Mouse (Mus musculus) ES-CJ7 (cell line): Measurements from ENCODE around the gene Fev.
A peak's percentile ranks its signal among the peaks of the same experiment; 100 is the strongest.

ENCODE experiments used
- DNase-seq: peaks from one replicate; pipeline ENCODE4 v3.0.0; 2011; ENCODE audit warnings: low read depth, low spot score

The Fev gene

DNA sequence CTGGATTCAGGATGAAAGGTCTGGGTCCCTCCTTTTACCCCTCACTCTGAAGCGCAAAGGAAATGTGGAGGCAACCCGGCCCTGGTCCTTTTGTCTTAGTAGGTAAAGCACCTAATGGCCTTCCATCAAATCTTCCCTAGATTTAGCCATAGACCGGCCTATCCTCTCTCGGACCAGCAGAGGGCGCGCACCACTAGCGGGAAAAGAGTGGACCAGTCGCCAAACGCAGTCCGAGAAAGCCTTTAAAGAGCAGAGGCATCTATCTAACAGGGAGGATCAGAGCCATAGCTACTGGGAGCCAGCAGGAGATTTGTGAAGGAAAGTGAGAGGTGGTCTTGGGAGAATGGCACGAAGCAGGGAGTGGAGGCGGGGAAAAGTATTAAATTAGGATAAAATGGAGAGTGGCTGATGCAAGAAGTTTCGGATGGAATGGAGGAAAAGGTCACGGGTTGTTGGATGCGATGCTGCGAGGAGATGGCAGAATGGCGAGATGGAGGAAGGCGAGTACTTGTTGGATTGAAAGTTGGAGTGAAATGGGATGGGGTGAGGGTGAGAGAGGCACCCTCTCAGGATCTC lies 4.3 kb downstream of the Fev start:
- peak; percentile 92 for DNase-seq

DNA sequence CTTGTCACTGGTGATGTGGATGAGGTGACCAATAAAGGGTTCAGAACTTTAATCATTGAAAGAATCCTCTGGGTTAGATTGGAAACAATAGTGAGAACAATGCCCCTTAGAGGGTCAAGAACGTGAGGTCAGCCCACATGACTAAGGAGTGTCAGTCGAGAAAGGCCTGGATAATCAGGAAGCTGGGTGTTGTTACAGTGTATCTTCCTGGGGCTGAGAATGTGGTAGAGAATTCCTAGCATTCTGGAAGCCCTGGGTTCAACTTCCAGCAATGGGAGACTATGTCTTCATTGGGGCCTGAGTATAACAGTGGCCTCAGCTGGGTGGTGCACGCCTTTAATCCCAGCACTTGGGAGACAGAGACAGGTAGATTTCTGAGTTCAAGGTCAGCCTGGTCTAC lies 8.0 kb downstream of the Fev start:
- DNase-seq, result no peak

DNA sequence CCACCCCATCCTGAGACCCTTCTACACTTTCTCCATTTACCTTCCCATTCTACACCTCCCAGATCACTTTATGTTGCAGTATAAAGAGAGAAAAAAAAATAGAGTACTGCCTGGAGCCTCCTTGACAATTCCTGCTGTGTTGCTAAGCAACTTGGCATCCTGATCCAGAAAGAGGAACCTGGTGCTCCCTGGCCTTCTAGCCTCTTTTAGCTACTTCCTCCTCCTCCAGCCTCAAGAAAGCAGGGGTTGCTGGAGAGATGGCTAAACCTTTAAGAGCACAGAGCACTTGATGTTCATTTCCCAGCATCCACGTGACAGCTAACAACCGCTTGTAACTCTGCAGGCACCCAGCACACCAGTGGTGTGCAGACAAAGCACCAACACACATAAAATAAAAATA lies 13.0 kb downstream of the Fev start:
- DNase-seq, result no peak

DNA sequence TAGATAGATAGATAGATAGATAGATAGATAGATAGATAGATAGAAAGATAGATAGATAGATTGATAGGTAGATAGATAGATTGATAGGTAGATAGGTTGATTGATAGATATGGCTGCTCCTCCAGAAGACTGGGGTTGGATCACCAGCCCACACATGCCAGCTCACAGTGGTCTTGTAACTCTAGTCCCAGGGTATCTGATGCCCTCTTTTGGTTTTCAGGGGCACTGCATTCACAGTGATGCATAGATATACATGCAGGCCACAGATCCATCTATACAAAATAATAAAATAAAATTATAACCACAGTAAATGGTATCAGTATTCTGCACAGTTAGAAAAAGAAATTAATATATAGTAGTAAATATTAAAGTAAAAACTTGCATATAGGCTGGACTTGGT lies 23.4 kb downstream of the Fev start:
- DNase-seq, result peak; percentile 69

DNA sequence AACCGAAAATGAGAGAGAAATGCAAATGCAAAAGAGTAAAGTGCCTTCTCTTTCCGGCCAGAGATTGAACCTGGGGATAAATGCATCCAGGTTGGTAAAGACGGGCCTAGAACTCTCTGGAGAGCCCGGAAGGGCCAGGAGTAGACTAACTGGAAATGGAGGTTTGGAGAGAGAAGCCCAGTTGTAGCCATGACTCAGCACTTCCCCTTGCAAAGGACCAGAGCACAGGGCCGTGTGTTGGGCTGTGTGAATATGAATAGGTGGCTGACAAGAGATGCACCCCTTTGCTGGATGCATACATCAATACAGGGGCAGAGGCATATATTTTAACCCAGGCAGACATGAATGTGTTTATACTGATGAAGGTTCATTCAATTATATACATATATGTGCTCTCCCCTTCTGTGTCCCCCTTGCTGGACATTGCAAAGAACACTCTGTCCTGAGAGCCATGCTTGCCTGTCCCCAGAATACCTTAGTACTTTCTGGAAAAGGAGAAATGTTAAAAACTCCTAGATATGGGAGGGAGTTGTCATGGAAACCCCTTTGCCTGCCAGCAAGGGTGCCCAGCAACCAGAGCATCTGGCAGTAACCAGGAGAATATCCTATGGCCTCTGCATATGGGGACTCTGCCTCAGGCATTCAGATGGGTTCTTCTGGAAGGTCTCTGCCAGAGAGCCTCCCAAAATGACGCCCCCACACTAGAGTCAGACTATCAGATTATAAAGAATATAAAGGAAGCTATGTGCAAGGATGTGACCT lies 25.8 kb downstream of the Fev start:
- DNase-seq, result no peak

DNA sequence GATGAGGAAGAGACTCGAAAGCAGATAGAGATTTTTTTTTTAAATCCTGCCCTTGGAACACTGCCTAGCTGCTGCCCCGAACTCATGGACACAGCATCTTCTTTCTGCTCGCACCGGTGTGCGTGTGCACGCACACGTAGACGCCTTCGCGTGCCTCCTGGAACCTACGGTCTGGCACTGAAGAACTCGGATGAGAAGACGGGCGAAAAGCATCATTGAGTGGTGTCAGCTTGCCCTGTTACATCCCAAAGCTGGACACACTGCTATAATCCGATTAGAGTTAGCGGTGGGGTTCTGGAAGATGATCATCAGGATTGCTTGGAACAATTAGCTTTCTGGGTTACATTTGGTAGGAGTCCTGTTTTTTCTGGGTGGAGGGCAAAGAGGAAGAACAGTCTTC lies 26.4 kb downstream of the Fev start:
- DNase-seq, result no peak

DNA sequence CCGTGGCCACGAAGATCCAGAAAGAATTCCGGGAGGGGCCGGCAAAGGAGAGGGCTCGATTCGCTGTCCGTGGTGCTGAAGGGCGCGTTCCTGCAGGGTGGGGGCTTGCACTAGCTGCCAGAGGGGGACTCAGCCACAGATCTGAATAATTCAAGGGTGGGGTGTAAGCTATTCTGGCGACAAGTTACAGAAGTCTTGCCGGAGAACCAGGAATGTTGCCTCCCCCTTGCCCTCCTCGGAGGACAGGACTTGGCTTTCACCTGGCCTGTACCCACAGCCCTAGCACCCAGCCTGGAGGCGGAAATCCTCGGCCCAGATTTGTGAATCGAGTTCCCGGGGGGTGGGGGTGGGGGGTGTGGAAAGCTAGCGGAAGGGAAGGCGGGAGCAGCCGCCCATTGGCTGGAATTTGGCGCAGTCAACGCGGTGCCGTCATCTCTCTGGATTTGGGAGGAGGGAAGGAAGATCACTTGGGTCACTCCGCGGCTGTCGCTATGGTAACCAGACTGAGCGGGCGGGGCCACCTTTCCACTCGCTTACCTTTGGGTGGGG lies 27.0 kb downstream of the Fev start:
- peak; percentile 99 for DNase-seq

DNA sequence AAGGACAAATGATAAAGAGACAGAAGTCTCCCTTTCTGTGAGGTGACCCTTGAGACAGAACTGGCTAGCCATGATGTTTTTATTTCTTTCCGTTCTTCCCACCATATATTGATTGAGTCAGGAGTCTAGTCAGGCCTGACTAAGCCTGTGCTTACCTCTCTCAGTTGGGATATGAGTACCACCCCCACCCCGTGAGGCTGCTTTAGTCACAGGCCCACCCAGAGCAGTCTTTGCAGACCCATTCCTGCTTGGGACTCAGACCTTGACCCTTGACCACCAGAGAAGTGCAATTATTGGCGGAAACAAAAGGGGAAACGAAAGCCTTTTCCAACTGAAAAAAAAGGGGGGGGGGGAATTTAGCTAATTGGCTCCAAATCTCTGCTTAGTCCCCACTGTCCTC lies 27.5 kb downstream of the Fev start:
- no peak for DNase-seq

DNA sequence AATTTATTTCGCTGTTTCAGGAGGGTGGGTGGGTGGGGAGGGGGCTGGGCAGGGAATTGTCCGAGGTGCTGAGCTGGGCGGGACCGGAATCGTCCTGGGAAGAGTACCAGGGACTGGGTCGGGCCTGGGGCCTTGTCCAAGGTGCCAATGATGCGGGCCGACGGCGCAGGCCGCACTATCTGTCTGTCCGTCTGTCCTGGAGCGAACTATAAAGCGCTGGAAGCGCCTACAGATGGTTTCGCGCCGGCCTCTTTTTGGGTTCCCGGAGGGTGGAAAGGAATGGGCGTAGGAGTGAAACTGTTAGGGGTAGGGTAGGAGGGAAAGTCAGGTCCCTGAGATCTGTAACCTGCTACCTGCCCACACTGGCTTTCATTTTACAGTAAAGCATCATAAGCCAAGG lies 28.0 kb downstream of the Fev start:
- DNase-seq, result peak; percentile 50

DNA sequence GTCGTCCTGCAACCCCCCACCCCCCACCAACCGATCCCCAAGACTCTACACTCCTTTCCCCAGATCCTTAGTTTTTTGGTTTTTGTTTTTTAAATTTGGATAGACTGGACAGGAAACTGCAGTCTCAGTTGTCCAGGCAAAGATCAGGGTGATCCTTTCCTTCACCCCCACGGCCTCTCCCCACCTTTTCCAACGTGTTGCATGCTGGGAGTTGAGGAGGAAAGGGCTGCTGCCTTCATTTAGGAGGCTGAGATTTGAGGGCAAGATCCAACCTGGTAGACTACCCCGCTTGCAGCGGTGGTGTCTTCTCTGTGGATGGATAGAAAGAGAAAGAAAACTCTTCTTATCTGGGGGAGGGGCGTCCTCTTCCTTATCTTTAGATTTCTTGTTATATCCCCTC lies 28.4 kb downstream of the Fev start:
- peak; percentile 56 for DNase-seq

DNA sequence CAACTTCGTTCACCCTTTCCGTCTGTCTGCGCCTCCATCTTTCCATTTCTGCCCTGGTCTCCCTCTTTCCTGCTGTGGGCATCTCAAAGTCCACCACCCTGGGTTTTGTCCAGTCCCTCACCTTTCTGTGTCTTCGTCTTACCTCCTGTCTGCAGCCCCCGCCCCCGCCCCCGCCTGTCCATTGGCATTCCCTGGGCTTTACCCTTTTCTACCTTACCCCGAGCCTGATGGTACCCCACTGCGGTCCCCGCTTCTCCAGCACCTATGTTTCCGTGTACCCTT lies 28.8 kb downstream of the Fev start:
- no peak for DNase-seq

DNA sequence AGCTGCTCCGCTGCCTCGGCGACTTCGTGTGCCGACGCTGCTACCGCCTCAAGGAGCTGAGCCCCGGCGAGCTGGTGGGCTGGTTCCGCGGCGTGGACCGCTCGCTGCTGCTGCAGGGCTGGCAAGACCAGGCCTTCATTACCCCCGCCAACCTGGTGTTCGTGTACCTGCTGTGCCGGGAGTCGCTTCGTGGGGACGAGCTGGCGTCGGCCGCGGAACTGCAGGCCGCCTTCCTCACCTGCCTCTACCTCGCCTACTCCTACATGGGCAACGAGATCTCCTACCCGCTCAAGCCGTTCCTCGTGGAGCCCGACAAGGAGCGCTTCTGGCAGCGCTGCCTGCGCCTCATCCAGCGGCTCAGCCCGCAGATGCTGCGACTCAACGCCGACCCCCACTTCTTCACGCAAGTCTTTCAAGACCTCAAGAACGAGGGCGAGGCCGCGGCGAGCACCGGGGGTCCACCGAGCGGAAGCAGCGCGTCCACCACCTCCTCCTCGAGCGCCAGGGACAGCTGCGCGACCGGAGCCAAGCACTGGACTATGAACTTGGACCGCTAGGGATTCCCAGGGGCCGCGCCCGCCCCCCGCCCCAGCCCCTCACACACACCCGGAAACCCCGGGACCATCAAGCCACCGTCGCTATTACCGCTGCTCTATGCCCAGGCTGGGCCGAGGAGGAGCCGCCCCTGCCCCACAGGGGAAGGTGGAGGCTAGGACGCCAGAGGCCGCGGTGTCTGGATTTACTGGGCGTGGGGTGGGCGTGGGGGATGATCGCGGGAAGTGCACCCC lies 29.4 kb downstream of the Fev start:
- DNase-seq, result peak; percentile 47

DNA sequence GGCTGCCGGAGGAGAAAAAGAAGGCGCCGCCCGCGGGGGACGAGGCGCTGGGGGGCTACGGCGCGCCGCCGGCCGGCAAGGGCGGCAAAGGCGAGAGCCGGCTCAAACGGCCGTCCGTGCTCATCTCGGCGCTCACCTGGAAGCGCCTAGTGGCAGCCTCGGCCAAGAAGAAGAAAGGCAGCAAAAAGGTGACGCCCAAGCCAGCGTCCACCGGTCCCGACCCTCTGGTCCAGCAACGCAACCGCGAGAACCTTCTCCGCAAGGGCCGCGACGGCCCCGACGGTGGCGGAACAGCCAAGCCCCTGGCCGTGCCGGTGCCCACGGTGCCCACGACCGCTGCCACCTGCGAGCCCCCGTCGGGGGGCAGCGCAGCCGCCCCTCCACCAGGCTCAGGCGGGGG lies 30.1 kb downstream of the Fev start:
- peak; percentile 41 for DNase-seq

DNA sequence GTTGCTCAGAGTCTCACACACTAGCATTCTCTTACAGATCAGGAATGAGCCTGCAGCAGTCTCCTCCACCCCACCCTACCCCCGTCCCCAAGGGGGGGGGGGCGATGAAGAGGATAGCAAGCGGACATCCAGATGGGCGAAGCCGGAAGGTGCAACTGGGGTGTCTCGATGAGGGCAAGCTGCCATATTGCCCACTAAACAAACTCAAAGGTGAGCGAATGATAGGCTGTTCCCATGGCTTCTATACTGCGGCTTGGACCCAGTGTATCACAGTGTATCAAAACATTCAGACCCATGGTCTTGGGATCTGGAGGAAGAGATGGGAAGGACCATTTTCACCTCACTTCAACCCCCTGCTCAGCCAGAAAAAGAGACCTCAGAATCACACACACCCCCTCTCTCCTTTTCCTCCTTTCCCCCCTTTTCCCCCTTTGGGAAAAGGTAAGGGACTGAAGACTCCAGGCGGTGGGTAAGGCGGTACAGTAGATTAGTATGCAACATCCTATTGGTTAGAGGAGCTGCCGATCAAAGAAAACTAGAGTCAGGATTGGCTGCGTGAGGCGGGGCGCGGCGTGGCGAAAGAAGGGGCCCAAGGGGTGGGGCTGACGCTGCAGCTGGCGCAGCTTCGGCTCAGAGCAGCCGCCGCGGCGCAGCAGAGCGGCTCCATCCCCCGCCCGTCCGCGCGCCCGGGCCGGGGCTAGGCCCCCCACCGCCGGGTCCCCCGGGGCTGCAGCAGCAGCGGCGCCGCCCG lies 30.7 kb downstream of the Fev start, which contains the start of gene Cdk5r2:
TSS of gene Cdk5r2 (plus strand) at position 629 of the 751 bp plus-strand sequence.
- peak; percentile 98 for DNase-seq

DNA sequence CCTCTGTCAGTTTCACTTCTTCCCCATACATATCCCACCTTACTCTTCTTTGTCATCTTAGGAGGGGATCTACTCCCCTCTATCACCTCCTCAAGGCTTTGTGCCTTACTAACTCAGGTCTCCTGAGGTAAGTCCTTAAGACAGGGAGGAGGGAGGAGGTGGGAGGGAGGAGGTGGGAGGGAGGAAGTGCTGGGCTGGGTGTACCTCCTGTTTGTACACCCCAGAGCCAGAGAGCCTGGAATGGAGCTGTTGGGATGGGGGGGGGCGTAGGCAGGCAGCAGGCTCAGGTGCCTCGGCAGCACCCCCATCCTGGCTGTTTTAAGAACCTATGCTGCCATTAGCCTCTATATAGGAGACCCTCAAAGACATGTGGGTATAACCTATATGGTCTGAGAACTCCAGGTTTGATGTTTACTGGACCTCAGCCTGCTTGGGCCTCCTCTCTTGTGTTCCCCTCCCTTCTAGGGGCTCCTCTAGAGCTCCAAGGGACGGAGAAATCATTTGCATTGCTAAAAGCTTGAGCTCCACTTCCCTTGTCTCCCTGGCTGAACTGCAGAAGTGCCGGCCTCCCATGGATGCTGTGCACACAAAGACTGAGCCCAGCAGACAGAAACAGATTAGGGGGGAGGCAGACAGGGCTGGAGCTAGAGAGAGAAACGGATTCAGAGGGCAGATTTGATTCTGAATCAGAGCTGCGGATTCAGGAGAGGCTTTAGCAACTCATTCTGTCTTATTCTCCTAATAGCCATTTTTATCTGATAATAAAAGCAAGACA lies 34.0 kb downstream of the Fev start:
- DNase-seq, result peak; percentile 93

DNA sequence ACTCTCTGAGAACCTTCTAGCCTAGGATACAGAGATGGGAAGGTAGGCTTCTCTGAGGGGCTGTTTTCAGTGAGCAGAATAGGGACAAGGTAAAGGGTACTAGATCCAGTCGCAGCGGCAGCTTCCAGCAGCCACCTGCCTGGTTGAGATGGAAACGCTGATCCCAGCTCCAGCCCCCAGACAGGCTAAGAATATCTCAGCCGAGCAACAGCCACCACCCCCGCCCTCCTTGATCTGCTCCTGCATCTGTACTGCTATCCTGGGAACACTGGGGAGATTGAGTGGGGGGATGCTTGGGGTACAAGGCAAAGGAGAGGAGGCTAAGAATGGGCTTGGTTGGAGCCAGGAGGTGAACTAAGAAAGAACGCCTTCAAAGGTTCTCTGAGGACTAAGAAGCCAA lies 35.0 kb downstream of the Fev start:
- no peak for DNase-seq

DNA sequence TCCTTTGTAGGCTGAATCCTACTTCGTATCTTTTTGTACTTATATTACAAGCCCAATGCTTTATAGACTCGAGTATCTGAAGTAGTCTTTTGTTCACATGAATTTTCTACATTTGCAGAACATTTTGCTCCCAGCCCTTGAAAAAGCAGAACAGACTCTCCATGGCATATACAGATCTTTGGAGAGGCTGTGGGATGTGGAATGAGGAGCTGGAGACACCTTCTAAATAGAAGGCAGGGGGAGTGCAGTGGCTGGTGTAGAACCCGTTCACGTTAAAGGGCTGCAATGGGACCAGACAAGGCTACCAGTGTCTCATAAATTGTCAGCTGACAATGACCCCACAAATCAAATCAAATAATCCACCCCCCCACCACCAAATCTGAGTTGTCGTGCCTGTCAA lies 36.3 kb downstream of the Fev start:
- no peak for DNase-seq

DNA sequence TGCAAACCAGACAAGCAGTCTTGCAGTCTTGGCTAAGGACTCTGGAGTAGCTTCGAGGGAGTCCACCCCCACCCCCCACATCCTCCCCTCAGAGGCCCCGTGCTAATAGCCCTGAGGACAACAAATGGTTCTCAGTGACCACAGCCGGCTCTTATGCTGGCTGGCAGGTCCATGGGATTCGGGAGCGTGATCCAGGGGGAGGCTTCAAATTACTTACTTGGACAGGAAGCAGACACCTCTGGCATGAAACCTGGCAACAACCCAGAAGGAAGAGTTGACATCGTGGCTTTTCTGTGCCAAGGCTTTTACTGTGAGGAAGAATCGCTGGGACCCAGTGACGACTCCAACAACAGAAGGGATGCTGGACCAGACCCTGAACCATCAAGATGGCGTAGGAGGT lies 38.9 kb downstream of the Fev start:
- DNase-seq, result no peak

DNA sequence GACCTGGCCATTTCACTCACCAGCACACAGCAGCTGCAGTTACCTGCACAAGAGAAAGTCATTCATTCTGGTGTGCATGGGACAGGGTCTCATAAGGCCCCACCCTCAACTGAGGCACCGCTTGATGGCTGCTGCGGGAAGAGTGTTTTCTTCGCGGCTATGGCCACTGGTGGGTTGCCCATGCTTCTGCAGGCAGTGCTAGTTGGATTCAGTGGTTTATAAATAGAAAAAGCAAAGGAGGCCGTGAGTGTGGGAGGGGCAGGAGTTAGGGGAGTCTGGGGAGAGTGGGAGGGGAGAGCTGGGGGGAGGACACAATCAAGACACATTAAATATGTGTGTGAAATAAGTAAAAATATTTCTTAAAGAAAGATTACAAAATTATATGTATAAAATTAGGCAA lies 42.1 kb downstream of the Fev start:
- DNase-seq, result no peak

DNA sequence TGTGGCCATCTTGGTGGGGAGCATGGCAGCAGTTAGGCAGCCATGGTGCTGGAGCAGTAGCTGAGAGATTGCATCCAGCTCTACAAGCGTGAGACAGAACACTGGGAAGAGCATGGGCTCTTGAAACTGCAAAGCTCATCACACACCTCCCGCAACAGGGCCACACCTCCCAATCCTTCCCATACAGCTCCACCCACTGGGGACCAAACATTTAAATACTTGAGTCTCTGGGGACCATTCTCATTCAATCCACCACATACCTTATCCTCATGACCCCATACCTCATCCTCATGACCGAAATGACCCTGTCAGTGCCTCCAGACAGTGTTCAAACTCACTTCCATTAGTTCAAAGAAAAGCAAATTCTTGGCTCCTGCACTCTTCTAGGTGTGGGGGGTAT lies 52.0 kb downstream of the Fev start:
- no peak for DNase-seq
